Mouse (Mus musculus) thymus, adult 2 months (tissue): ENCODE measurements at regions not wholly inside any gene's neighbourhood (a gene's known extent, or its start where the extent isn't known, plus 50 kb on each side); places are given as distances from the start of the nearest gene placed in this dataset.

ENCODE experiments used
- CTCF ChIP-seq: fragments of 200-500 bp; IDR thresholded peaks from 2 replicates; pipeline ENCODE4 v1.5.1; 2012; ENCODE audit warnings: mild to moderate bottlenecking, control low read depth, low read length, moderate library complexity, borderline replicate concordance; ENCODE audit not compliant: control insufficient read depth, poor library complexity, insufficient read depth; ENCODE audit errors: extremely low read depth
- POLR2A ChIP-seq: fragments of 200-500 bp; IDR thresholded peaks from 2 replicates; pipeline ENCODE4 v1.6.1; 2012; ENCODE audit warnings: mild to moderate bottlenecking, low read length, control low read depth, moderate library complexity; ENCODE audit not compliant: control insufficient read depth, poor library complexity, insufficient read depth; ENCODE audit errors: extremely low read depth

DNA sequence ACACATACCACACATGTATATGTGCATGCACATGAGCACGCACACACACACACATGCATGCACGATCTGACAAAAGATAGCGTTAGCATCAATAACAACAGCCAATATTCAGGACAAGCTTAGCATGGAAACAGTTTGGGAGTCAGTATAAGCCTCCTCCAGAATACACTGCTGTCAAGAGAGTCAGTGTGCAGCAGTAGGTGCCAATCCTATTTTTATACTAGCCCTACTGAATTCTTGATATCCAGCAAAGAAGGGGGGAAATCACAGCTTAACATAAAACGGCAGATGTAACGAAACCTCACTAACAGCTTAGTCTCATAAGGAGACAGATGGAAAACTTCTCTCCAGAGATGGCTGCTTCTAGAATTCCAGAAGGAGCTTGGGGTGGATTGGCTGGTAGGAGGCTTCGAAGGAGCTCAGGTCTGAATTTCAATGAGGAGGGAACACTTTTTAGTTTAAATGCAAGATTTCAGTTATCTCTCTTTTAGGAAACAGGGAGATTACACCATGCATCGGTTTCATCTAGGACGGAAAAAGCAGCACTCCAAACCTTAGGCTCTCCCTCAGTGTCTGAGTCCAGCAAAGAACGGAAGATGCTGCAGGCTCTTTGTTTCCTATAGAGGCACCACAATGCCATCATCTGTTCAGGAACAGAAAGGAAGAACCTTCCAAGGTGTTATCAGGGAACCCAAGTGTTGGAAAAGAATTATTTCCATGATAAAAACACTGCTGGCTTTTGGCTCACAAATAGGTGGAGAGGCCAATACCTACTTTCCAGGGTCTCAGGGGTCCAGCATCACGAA, 65.4 kb upstream of the Aff3 start:
- TF ChIP-seq CTCF (no peak), POLR2A (no peak)
